Mouse (Mus musculus) hindbrain, embryonic 16.5 days (tissue): ENCODE measurements around the gene Gm17482. TPM values are rescaled to one million over a fixed set of nuclear protein-coding genes. Genes with fewer than 3 reads are reported as not detected.

Experiments used
- ATAC-seq: fragments of 200-750 bp; cut with Nextera tagmentation; 2 replicates; pipeline ENCODE4 v1.8.0; 2017; ENCODE audit warnings: moderate TSS enrichment, moderate library complexity
- H3K27ac ChIP-seq: fragments of 300-500 bp; sonication (generic); 2 replicates; pipeline ENCODE4 v1.5.1; 2014; ENCODE audit warnings: low read depth, mild to moderate bottlenecking, control low read depth, low read length, moderate library complexity
- H3K27me3 ChIP-seq: fragments of 300-500 bp; sonication (generic); replicated peaks from 2 replicates; pipeline ENCODE4 v1.6.1; 2014; ENCODE audit warnings: low read length; ENCODE audit not compliant: control insufficient read depth, insufficient read depth
- H3K36me3 ChIP-seq: fragments of 300-500 bp; sonication (generic); 2 replicates; pipeline ENCODE4 v1.6.1; 2014; ENCODE audit warnings: mild to moderate bottlenecking, low read length, moderate library complexity, mixed read lengths; ENCODE audit not compliant: control insufficient read depth, insufficient read depth
- H3K4me1 ChIP-seq: fragments of 300-500 bp; sonication (generic); 2 replicates; pipeline ENCODE4 v1.6.1; 2014; ENCODE audit warnings: low read depth, low read length; ENCODE audit not compliant: control insufficient read depth, insufficient read depth
- H3K4me2 ChIP-seq: fragments of 300-500 bp; sonication (generic); 2 replicates; pipeline ENCODE4 v1.6.1; 2014; ENCODE audit warnings: mild to moderate bottlenecking, low read length, control low read depth, moderate library complexity
- H3K4me3 ChIP-seq: fragments of 300-500 bp; sonication (generic); 2 replicates; pipeline ENCODE4 v1.5.1; 2014; ENCODE audit warnings: mild to moderate bottlenecking, low read length, control low read depth, moderate library complexity
- H3K9ac ChIP-seq: fragments of 300-500 bp; sonication (generic); 2 replicates; pipeline ENCODE4 v1.6.1; 2014; ENCODE audit warnings: low read depth, mild to moderate bottlenecking, control low read depth, low read length, moderate library complexity
- H3K9me3 ChIP-seq: fragments of 300-500 bp; sonication (generic); 2 replicates; pipeline ENCODE4 v1.6.1; 2014; ENCODE audit warnings: mild to moderate bottlenecking, low read length, moderate library complexity; ENCODE audit not compliant: control insufficient read depth
- WGBS: fragments of 180-500 bp; shearing (Covaris S2); extraction: QIAGEN DNeasy Blood & Tissue Kit; methylation state at CpG from one replicate; pipeline ENCODE4 v1.1.7; 2014; 5-methylcytosine and 5-hydroxymethylcytosine counted together
- polyA plus RNA-seq: library from polyadenylated mRNA; unstranded; fragments of >200 nt; fragmentation: Nextera tagmentation; extraction: Ambion mirVana; gene quantifications from 2 replicates; pipeline ENCODE4 v1.2.1, GENCODE M21; 2015

Gene Gm17482
- not detected in 2 replicates for polyA plus RNA-seq

- no peaks in the 10 kb centered on the region for H3K27me3 ChIP-seq
- H3K4me2 ChIP-seq: no peak within 1 kb of the TSS
- H3K9me3 ChIP-seq: no peaks in the 10 kb centered on the region
- no peak within 1 kb of the TSS for H3K9ac ChIP-seq
- no peaks in the 10 kb centered on the region; the same call in 1 of the 2 replicates for H3K4me1 ChIP-seq
- no peak within 1 kb of the TSS for H3K4me3 ChIP-seq
- ATAC-seq: no peak
- H3K36me3 ChIP-seq: no peaks in the 10 kb centered on the region
- WGBS: 79% methylated on average over 4 of the region's 4 CpGs
- H3K27ac ChIP-seq: no peak within 1 kb of the TSS
Measured at GRCm38 (mm10) chr6:115227043-115227442, at the start of gene Gm17482. TSS of gene Gm17482 (plus strand) at chr6:115227343.

- H3K27me3 ChIP-seq: no peaks in the 10 kb centered on the region
- 41% methylated on average over 3 of the region's 3 CpGs for WGBS
- no peak for ATAC-seq
- no peak overlapping the region for H3K4me2 ChIP-seq
- H3K9ac ChIP-seq: no peak overlapping the region
- no peak overlapping the region for H3K27ac ChIP-seq
- H3K9me3 ChIP-seq: no peaks in the 10 kb centered on the region
- H3K4me1 ChIP-seq: no peaks in the 10 kb centered on the region
- no peak overlapping the region for H3K4me3 ChIP-seq
- no peaks in the 10 kb centered on the region for H3K36me3 ChIP-seq
Measured at GRCm38 (mm10) chr6:115178826-115179225, 48.3 kb upstream of the Gm17482 start.

- ATAC-seq: no peak
- H3K27me3 ChIP-seq: no peaks in the 10 kb centered on the region
- H3K36me3 ChIP-seq: no peaks in the 10 kb centered on the region
- 70% methylated on average over 2 of the region's 2 CpGs for whole genome bisulfite sequencing
- H3K27ac ChIP-seq: no peak overlapping the region
- H3K4me1 ChIP-seq: no peaks in the 10 kb centered on the region
- no peaks in the 10 kb centered on the region for H3K9me3 ChIP-seq
- no peak overlapping the region for H3K9ac ChIP-seq
- H3K4me2 ChIP-seq: no peak overlapping the region
- H3K4me3 ChIP-seq: no peak overlapping the region
Measured at GRCm38 (mm10) chr6:115181094-115181493, 46.0 kb upstream of the Gm17482 start.

- no peaks in the 10 kb centered on the region for H3K4me1 ChIP-seq
- H3K9ac ChIP-seq: no peak overlapping the region
- no peak overlapping the region for H3K4me3 ChIP-seq
- no peak for ATAC-seq
- H3K4me2 ChIP-seq: no peak overlapping the region
- H3K9me3 ChIP-seq: no peaks in the 10 kb centered on the region
- 80% methylated on average over 7 of the region's 7 CpGs for WGBS
- no peaks in the 10 kb centered on the region for H3K36me3 ChIP-seq
- no peak overlapping the region for H3K27ac ChIP-seq
- H3K27me3 ChIP-seq: no peaks in the 10 kb centered on the region
Measured at GRCm38 (mm10) chr6:115191111-115191510, 36.0 kb upstream of the Gm17482 start.

- 84% methylated on average over 3 of the region's 3 CpGs for WGBS
- Histone ChIP-seq H3K9me3 (no peaks in the 10 kb centered on the region), H3K27me3 (no peaks in the 10 kb centered on the region), H3K27ac (no peak overlapping the region), H3K4me3 (no peak overlapping the region), H3K4me1 (no peaks in the 10 kb centered on the region), H3K36me3 (no peaks in the 10 kb centered on the region), H3K4me2 (no peak overlapping the region), H3K9ac (no peak overlapping the region)
- no peak for ATAC-seq
Measured at GRCm38 (mm10) chr6:115200753-115201152, 26.4 kb upstream of the Gm17482 start.

GRCm38 (mm10) chr6:115203029-115203428 lies 24.1 kb upstream of the Gm17482 start:
- H3K4me3 ChIP-seq: no peak overlapping the region
- no peaks in the 10 kb centered on the region for H3K27me3 ChIP-seq
- H3K4me2 ChIP-seq: no peak overlapping the region
- H3K27ac ChIP-seq: no peak overlapping the region
- no peaks in the 10 kb centered on the region for H3K36me3 ChIP-seq
- no peak for ATAC-seq
- H3K4me1 ChIP-seq: no peaks in the 10 kb centered on the region
- no peak overlapping the region for H3K9ac ChIP-seq
- no peaks in the 10 kb centered on the region for H3K9me3 ChIP-seq
- 79% methylated on average over 3 of the region's 3 CpGs for WGBS

- H3K4me3 ChIP-seq: no peak overlapping the region
- H3K4me2 ChIP-seq: no peak overlapping the region
- no peaks in the 10 kb centered on the region for H3K9me3 ChIP-seq
- no peaks in the 10 kb centered on the region for H3K36me3 ChIP-seq
- ATAC-seq: no peak
- H3K27ac ChIP-seq: no peak overlapping the region
- WGBS: 78% methylated on average over 2 of the region's 2 CpGs
- H3K27me3 ChIP-seq: no peaks in the 10 kb centered on the region
- H3K9ac ChIP-seq: no peak overlapping the region
- H3K4me1 ChIP-seq: no peaks in the 10 kb centered on the region
Measured at GRCm38 (mm10) chr6:115210187-115210586, 17.0 kb upstream of the Gm17482 start.

- no peak overlapping the region for H3K4me3 ChIP-seq
- WGBS: 86% methylated on average over 3 of the region's 3 CpGs
- ATAC-seq: no peak
Measured at GRCm38 (mm10) chr6:115210820-115211219, 16.3 kb upstream of the Gm17482 start.

GRCm38 (mm10) chr6:115212132-115212903 lies 14.8 kb upstream of the Gm17482 start:
- no peaks in the 10 kb centered on the region for H3K9me3 ChIP-seq
- 69% methylated on average over 5 of the region's 5 CpGs for WGBS
- no peaks in the 10 kb centered on the region for H3K36me3 ChIP-seq
- no peaks in the 10 kb centered on the region for H3K27me3 ChIP-seq
- no peak overlapping the region for H3K9ac ChIP-seq
- H3K4me1 ChIP-seq: no peaks in the 10 kb centered on the region
- no peak overlapping the region for H3K4me2 ChIP-seq
- ATAC-seq: no peak
- no peak overlapping the region for H3K4me3 ChIP-seq
- no peak overlapping the region for H3K27ac ChIP-seq

More at GRCm38 (mm10) chr6:115210820-115211219, 16.3 kb upstream of the Gm17482 start:
- no peaks in the 10 kb centered on the region for H3K4me1 ChIP-seq
- H3K9me3 ChIP-seq: no peaks in the 10 kb centered on the region
- no peaks in the 10 kb centered on the region for H3K36me3 ChIP-seq
- H3K9ac ChIP-seq: no peak overlapping the region
- no peak overlapping the region for H3K27ac ChIP-seq
- H3K27me3 ChIP-seq: no peaks in the 10 kb centered on the region
- no peak overlapping the region for H3K4me2 ChIP-seq
